Mouse (Mus musculus) liver, postnatal 0 days (tissue): ENCODE data around the gene Dnah11. TPM values are rescaled to one million over a fixed set of nuclear protein-coding genes. Genes with fewer than 3 reads are reported as not detected.
"Not testable (repeated sequence)": the region's sequence is repeated elsewhere in the genome, so short reads cannot be mapped to it uniquely, and the experiment has no call there.

Experiments
- ATAC-seq: fragments of 200-750 bp; cut with Nextera tagmentation; 2 replicates; pipeline ENCODE4 v1.8.0; 2017; ENCODE audit warnings: mild to moderate bottlenecking, moderate library complexity
- DNase-seq: peaks from one replicate; pipeline ENCODE4 v3.0.0-alpha.2; 2016
- H3K27ac ChIP-seq: fragments of 300-500 bp; sonication (generic); 2 replicates; pipeline ENCODE4 v1.5.1; 2014; ENCODE audit warnings: antibody characterized with exemption, moderate library complexity, mild to moderate bottlenecking, low read depth
- H3K27me3 ChIP-seq: fragments of 300-500 bp; sonication (generic); 2 replicates; pipeline ENCODE4 v1.6.1; 2014; ENCODE audit warnings: low read length, control low read depth, mixed read lengths; ENCODE audit not compliant: insufficient read depth
- H3K36me3 ChIP-seq: fragments of 300-500 bp; sonication (generic); replicated peaks from 2 replicates; pipeline ENCODE4 v1.6.1; 2014; ENCODE audit warnings: mild to moderate bottlenecking, control low read depth, low read length, moderate library complexity, mixed read lengths; ENCODE audit not compliant: insufficient read depth
- H3K4me1 ChIP-seq: fragments of 300-500 bp; sonication (generic); 2 replicates; pipeline ENCODE4 v1.6.1; 2014; ENCODE audit warnings: antibody characterized with exemption, mild to moderate bottlenecking, control low read depth; ENCODE audit not compliant: insufficient read depth
- H3K4me2 ChIP-seq: fragments of 300-500 bp; sonication (generic); 2 replicates; pipeline ENCODE4 v1.6.1; 2014; ENCODE audit warnings: low read depth, mild to moderate bottlenecking, low read length, moderate library complexity, mixed read lengths
- H3K4me3 ChIP-seq: fragments of 300-500 bp; sonication (generic); 2 replicates; pipeline ENCODE4 v1.5.1; 2014; ENCODE audit warnings: low read depth, low read length
- H3K9ac ChIP-seq: fragments of 300-500 bp; sonication (generic); replicated peaks from 2 replicates; pipeline ENCODE4 v1.6.1; 2014; ENCODE audit warnings: mild to moderate bottlenecking, moderate library complexity
- H3K9me3 ChIP-seq: fragments of 300-500 bp; sonication (generic); 2 replicates; pipeline ENCODE4 v1.6.1; 2016; ENCODE audit warnings: mild to moderate bottlenecking, control low read depth, low read length, mixed read lengths
- CTCF ChIP-seq: sonication (generic); IDR thresholded peaks from 2 replicates; pipeline ENCODE4 v1.5.1; 2016; ENCODE audit warnings: antibody characterized with exemption, low read depth
- EP300 ChIP-seq: IDR thresholded peaks from 2 replicates; pipeline ENCODE4 v1.6.1; 2016; ENCODE audit warnings: antibody characterized with exemption, low read depth, mild to moderate bottlenecking
- WGBS: fragments of 180-500 bp; shearing (Covaris S2); extraction: QIAGEN DNeasy Blood & Tissue Kit; methylation state at CpG from one replicate; pipeline ENCODE4 v1.1.7; 2014; ENCODE audit not compliant: insufficient replicate concordance; 5-methylcytosine and 5-hydroxymethylcytosine counted together
- polyA plus RNA-seq: library from polyadenylated mRNA; unstranded; fragments of >200 nt; fragmentation: Nextera tagmentation; extraction: Ambion mirVana; gene quantifications from 2 replicates; pipeline ENCODE4 v1.2.1, GENCODE M21; 2015

The Dnah11 gene
- polyA plus RNA-seq, 1 experiment from 2014 or later, result 0.04 TPM

DNA sequence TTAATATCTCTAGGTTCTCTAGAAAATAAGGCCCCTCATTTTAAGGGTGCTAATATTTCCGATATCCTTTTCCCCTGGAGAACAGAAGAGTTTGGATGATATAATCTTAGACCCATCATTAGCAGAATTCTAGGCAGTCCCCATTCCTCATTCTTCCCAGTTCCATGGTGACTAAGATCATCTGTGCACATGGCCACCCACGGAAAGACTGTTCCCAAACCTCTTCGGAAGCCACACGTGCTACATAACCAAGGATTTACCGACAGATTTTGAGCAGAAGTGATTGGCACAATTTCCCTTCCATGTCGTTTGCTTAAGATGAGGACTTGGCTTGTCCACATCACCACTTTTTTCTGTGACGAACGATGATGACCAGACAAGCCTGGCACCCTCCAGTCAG, 295.2 kb downstream of the Dnah11 start:
- WGBS, result 81% methylated on average over 8 of the region's 8 CpGs

DNA sequence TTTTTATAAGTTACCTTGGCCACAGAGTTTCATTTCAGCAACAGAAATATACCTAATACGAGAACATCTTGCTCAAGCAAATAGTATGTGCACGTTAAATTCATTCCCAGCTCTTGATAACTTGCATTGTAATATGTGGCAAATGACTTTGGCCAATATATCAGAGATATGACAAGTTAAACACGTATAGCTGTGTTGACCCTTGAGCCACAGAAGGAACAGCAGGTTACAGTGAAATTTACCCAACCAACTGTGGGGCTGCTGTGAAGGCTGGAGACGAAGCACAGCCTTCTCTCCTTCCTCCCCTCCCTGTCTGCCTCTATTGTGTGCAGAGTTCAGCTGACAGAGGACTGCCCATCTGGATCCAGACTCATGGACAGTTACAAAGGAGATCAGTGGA, 297.5 kb downstream of the Dnah11 start:
- H3K27ac ChIP-seq, H3K9ac ChIP-seq, H3K4me1 ChIP-seq, H3K4me2 ChIP-seq, DNase-seq, H3K9me3 ChIP-seq, H3K4me3 ChIP-seq, H3K36me3 ChIP-seq, H3K27me3 ChIP-seq, ATAC-seq: not testable (repeated sequence)
- WGBS, result 25% methylated on average over 1 of the region's 4 CpGs

More for the DNA sequence above, 295.2 kb downstream of the Dnah11 start:
- DNase-seq (no peak), ATAC-seq (no peak)
- Histone ChIP-seq H3K9ac (no peak overlapping the region), H3K4me3 (no peak overlapping the region), H3K27me3 (no peaks in the 10 kb centered on the region), H3K9me3 (no peaks in the 10 kb centered on the region), H3K4me1 (no peaks in the 10 kb centered on the region), H3K27ac (no peak overlapping the region), H3K4me2 (no peak overlapping the region), H3K36me3 (no peaks in the 10 kb centered on the region)
- no peak for TF ChIP-seq CTCF
- TF ChIP-seq EP300, result no peak

DNA sequence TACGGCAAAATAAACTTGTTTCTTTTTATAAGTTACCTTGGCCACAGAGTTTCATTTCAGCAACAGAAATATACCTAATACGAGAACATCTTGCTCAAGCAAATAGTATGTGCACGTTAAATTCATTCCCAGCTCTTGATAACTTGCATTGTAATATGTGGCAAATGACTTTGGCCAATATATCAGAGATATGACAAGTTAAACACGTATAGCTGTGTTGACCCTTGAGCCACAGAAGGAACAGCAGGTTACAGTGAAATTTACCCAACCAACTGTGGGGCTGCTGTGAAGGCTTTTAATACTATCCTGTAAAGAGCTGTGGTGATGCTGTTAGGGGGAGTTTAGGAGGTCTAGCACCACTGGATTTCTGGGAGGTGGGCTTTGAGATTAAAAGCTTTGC, 298.0 kb downstream of the Dnah11 start:
- H3K4me3 ChIP-seq, H3K27ac ChIP-seq, H3K9ac ChIP-seq, H3K4me2 ChIP-seq, H3K9me3 ChIP-seq, H3K36me3 ChIP-seq, DNase-seq, ATAC-seq, H3K27me3 ChIP-seq, H3K4me1 ChIP-seq: not testable (repeated sequence)
- no CpG with 5 or more reads among the region's 4 CpGs for WGBS

DNA sequence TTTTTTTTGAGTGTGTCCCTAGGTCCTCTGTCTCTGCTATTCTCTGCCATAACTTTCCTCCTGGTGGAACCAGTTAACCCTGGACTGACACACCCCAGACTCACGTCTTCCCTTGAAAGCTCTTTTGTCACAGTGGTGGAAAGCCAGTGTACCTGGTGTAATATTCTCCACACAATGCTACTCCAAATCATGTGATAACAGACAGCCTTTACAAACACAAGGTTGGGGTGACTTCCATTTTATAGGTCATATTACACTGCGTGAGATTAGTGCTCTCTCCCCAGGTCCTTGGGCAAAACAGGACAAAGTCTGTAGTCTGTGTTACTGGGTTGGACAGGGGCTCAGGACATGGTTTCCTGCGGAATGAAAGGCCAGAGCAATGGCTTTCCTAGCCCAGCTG, 311.4 kb downstream of the Dnah11 start:
- H3K4me2 ChIP-seq, result no peak overlapping the region
- H3K9me3 ChIP-seq, result no peaks in the 10 kb centered on the region
- no peak for DNase-seq
- no peak overlapping the region for H3K9ac ChIP-seq
- H3K36me3 ChIP-seq, result no peaks in the 10 kb centered on the region
- H3K4me1 ChIP-seq, result no peaks in the 10 kb centered on the region
- H3K27me3 ChIP-seq, result no peaks in the 10 kb centered on the region
- TF ChIP-seq CTCF (no peak), EP300 (no peak)
- no peak overlapping the region for H3K27ac ChIP-seq
- 81% methylated on average over 3 of the region's 3 CpGs for WGBS
- no peak overlapping the region for H3K4me3 ChIP-seq
- no peak for ATAC-seq

DNA sequence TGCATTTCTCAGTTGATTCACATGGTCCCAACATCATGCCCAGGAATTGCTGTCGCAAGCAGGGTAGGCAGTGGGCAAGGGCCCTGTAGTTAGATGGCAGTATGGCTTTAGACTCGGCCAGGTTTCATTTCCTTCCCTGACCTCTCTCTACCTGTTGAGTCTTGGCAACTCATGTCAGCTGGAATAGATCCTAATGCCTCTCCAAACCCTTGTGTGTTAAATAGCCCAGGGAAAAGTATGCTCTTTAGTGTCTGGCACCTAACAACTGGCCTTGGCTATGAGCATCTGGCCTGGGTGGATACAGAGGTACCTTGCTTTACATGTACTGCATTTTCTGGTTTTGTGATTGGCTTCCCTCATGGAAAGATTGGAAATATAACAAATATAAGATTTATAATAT, 314.2 kb downstream of the Dnah11 start:
- no peak overlapping the region for H3K4me2 ChIP-seq
- 76% methylated on average over 2 of the region's 2 CpGs for WGBS
- H3K27me3 ChIP-seq, result no peaks in the 10 kb centered on the region
- DNase-seq (no peak), ATAC-seq (no peak)
- H3K4me1 ChIP-seq, result no peaks in the 10 kb centered on the region
- H3K27ac ChIP-seq, result no peak overlapping the region
- H3K9ac ChIP-seq, result no peak overlapping the region
- no peaks in the 10 kb centered on the region for H3K9me3 ChIP-seq
- H3K36me3 ChIP-seq, result no peaks in the 10 kb centered on the region
- H3K4me3 ChIP-seq, result no peak overlapping the region
- TF ChIP-seq EP300 (no peak), CTCF (no peak)

DNA sequence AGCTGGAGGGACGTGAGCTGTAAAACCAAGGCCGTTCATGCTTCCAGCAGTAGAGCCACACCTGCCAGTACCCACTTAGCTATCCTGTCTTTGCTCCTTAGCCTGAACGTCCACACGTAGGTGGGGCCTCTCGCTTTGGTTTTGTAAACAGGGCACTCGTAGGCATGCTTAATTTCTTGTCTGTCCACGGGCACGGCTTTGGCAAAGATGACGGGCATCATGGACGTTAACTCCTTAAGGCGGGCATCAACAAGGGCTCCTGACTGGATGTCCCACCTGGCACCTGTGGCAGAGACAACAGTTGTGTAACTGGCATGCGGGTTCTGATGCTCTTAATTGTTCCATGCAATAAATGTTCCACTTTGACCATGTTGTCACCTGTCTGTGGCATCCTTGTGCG, 320.5 kb downstream of the Dnah11 start:
- peaks cover 20% of the 10 kb centered on the region for H3K36me3 ChIP-seq
- WGBS, result 82% methylated on average over 13 of the region's 13 CpGs
- no peak for TF ChIP-seq CTCF
- no peak for TF ChIP-seq EP300

DNA sequence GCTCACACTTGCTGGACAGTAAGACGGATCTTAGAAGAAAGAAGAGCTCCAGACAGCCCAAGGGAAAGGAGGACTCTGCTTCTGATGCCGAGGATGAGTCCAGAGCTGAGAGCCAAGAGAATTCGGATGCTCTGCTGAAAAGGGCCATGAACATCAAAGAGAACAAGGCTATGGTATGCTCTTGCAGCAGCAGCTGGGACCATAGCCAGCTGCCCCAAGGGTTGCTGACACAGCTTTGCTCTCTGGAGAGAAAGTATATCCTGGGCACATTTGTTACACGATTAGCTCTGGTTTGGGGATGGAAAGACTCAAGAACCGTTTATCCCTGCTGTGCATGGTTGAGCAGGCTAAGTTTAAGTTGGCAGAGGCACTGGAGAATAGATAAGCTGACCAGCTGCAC, 326.6 kb downstream of the Dnah11 start:
- no peak for ATAC-seq
- Histone ChIP-seq H3K4me3 (no peak overlapping the region), H3K4me2 (no peak overlapping the region), H3K27me3 (no peaks in the 10 kb centered on the region), H3K9me3 (no peaks in the 10 kb centered on the region), H3K27ac (no peak overlapping the region), H3K36me3 (peaks cover 19% of the 10 kb centered on the region), H3K4me1 (no peaks in the 10 kb centered on the region), H3K9ac (no peak overlapping the region)
- TF ChIP-seq CTCF (no peak), EP300 (no peak)
- 77% methylated on average over 5 of the region's 5 CpGs for WGBS
- DNase-seq, result no peak

More for the DNA sequence above, 320.5 kb downstream of the Dnah11 start:
- Histone ChIP-seq H3K27ac (no peak overlapping the region), H3K27me3 (no peaks in the 10 kb centered on the region), H3K9me3 (no peaks in the 10 kb centered on the region), H3K4me2 (no peak overlapping the region), H3K4me1 (no peaks in the 10 kb centered on the region), H3K9ac (no peak overlapping the region), H3K4me3 (no peak overlapping the region)
- ATAC-seq (no peak), DNase-seq (no peak)
